Mouse (Mus musculus) neural tube, embryonic 12.5 days (tissue): ENCODE data around the gene Rubcnl. TPM values are rescaled to one million over a fixed set of nuclear protein-coding genes. Genes with fewer than 3 reads are reported as not detected.

ENCODE experiments used
- ATAC-seq: fragments of 200-750 bp; cut with Nextera tagmentation; 2 replicates; pipeline ENCODE4 v1.8.0; 2017; ENCODE audit warnings: low read depth, mild to moderate bottlenecking, moderate TSS enrichment, moderate library complexity; ENCODE audit not compliant: low FRiP score
- H3K27ac ChIP-seq: fragments of 300-500 bp; sonication (generic); 2 replicates; pipeline ENCODE4 v1.5.1; 2016
- H3K27me3 ChIP-seq: fragments of 300-500 bp; sonication (generic); replicated peaks from 2 replicates; pipeline ENCODE4 v1.6.1; 2016; ENCODE audit warnings: mild to moderate bottlenecking
- H3K36me3 ChIP-seq: fragments of 300-500 bp; sonication (generic); 2 replicates; pipeline ENCODE4 v1.6.1; 2016; ENCODE audit warnings: mild to moderate bottlenecking
- H3K4me1 ChIP-seq: fragments of 300-500 bp; sonication (generic); 2 replicates; pipeline ENCODE4 v1.6.1; 2016
- H3K4me2 ChIP-seq: fragments of 300-500 bp; sonication (generic); replicated peaks from 2 replicates; pipeline ENCODE4 v1.6.1; 2016; ENCODE audit warnings: mild to moderate bottlenecking
- H3K4me3 ChIP-seq: fragments of 300-500 bp; sonication (generic); 2 replicates; pipeline ENCODE4 v1.5.1; 2016
- H3K9ac ChIP-seq: fragments of 300-500 bp; sonication (generic); 2 replicates; pipeline ENCODE4 v1.6.1; 2016; ENCODE audit warnings: mild to moderate bottlenecking
- H3K9me3 ChIP-seq: fragments of 300-500 bp; sonication (generic); 2 replicates; pipeline ENCODE4 v1.6.1; 2016; ENCODE audit warnings: mild to moderate bottlenecking
- WGBS: fragments of 180-500 bp; shearing (Covaris S2); methylation state at CpG from one replicate; pipeline ENCODE4 v1.1.7; 2016; 5-methylcytosine and 5-hydroxymethylcytosine counted together
- polyA plus RNA-seq: library from polyadenylated mRNA; unstranded; fragments of >200 nt; fragmentation: Nextera tagmentation; extraction: Ambion mirVana; gene quantifications from 2 replicates; pipeline ENCODE4 v1.2.1, GENCODE M21; 2016

The Rubcnl gene
- polyA plus RNA-seq, 1 experiment from 2014 or later: 0.42 TPM

GRCm38 (mm10) chr14:74990504-74990903 is 25.3 kb upstream of the Rubcnl start:
- 6% methylated on average over 1 of the region's 1 CpGs for WGBS
- ATAC-seq: no peak

DNA sequence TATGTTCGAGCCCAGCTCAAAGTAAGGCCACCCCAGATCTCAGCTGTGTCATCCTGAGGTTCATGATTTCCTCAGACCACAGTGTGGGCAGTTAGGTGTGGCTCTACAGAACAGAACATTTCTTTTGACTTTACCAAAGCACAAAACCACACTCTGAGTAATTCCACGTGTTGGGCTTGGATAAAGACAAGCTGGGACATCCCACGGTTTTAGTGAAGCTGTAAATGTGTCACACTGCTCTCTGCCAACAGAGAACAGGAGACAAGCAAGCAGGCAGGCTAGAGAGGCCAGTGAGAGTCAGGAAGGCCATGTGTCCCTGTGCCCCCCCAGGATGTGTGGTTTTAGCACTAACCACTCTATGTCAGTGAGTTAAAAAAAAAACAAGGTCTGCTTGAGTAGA is 19.3 kb upstream of the Rubcnl start:
- no peak for ATAC-seq
- H3K4me2 ChIP-seq: no peak overlapping the region
- no peaks in the 10 kb centered on the region for H3K36me3 ChIP-seq
- H3K4me1 ChIP-seq: no peaks in the 10 kb centered on the region
- no peak overlapping the region for H3K27ac ChIP-seq
- no peak overlapping the region for H3K4me3 ChIP-seq
- no peaks in the 10 kb centered on the region for H3K27me3 ChIP-seq
- 39% methylated on average over 3 of the region's 3 CpGs for WGBS
- H3K9ac ChIP-seq: no peak overlapping the region
- no peaks in the 10 kb centered on the region for H3K9me3 ChIP-seq

More at GRCm38 (mm10) chr14:74990504-74990903, 25.3 kb upstream of the Rubcnl start:
- Histone ChIP-seq H3K27me3 (no peaks in the 10 kb centered on the region), H3K36me3 (no peaks in the 10 kb centered on the region), H3K4me2 (no peak overlapping the region), H3K9me3 (no peaks in the 10 kb centered on the region), H3K27ac (no peak overlapping the region), H3K4me3 (no peak overlapping the region), H3K9ac (no peak overlapping the region), H3K4me1 (no peaks in the 10 kb centered on the region)

GRCm38 (mm10) chr14:74997041-74997440 is 18.8 kb upstream of the Rubcnl start:
- Histone ChIP-seq H3K9me3 (no peaks in the 10 kb centered on the region), H3K36me3 (no peaks in the 10 kb centered on the region), H3K27me3 (no peaks in the 10 kb centered on the region), H3K4me2 (no peak overlapping the region), H3K4me3 (no peak overlapping the region), H3K27ac (no peak overlapping the region), H3K9ac (no peak overlapping the region), H3K4me1 (no peaks in the 10 kb centered on the region)
- no peak for ATAC-seq
- WGBS: 95% methylated on average over 2 of the region's 2 CpGs

DNA sequence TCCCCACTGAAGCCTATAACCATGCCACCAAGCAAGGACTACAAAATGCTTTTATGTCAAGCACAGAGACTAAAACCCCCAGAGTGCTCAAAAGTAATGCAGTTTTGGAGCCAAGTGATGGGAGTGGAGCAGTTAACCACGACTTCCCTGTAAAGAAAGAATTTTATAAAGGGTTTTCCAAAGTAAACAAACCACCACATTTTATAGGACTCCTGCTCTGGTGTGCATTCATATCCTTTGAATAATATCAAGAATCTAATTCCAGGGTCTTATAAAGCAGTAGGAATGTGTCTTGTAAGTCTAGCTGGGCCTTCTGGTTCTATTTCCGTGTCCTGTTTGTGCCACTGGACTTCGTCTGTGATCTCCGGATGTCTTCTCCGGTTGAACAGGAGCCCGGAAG is 14.5 kb upstream of the Rubcnl start:
- H3K9me3 ChIP-seq: no peaks in the 10 kb centered on the region
- no peak overlapping the region for H3K4me2 ChIP-seq
- H3K36me3 ChIP-seq: no peaks in the 10 kb centered on the region
- no peaks in the 10 kb centered on the region for H3K4me1 ChIP-seq
- no peaks in the 10 kb centered on the region for H3K27me3 ChIP-seq
- no peak overlapping the region for H3K4me3 ChIP-seq
- no peak overlapping the region for H3K9ac ChIP-seq
- 89% methylated on average over 6 of the region's 6 CpGs for WGBS
- no peak overlapping the region for H3K27ac ChIP-seq
- no peak for ATAC-seq

GRCm38 (mm10) chr14:75003356-75003755 is 12.5 kb upstream of the Rubcnl start:
- ATAC-seq: no peak
- no peaks in the 10 kb centered on the region for H3K27me3 ChIP-seq
- no peak overlapping the region for H3K4me2 ChIP-seq
- no peak overlapping the region for H3K9ac ChIP-seq
- no peaks in the 10 kb centered on the region for H3K36me3 ChIP-seq
- 82% methylated on average over 3 of the region's 3 CpGs for WGBS
- H3K9me3 ChIP-seq: no peaks in the 10 kb centered on the region
- H3K27ac ChIP-seq: no peak overlapping the region
- H3K4me3 ChIP-seq: no peak overlapping the region
- no peaks in the 10 kb centered on the region for H3K4me1 ChIP-seq

GRCm38 (mm10) chr14:75005478-75006199 is 10.2 kb upstream of the Rubcnl start:
- 86% methylated on average over 2 of the region's 2 CpGs for WGBS
- Histone ChIP-seq H3K9me3 (no peaks in the 10 kb centered on the region), H3K4me1 (no peaks in the 10 kb centered on the region), H3K9ac (no peak overlapping the region), H3K4me3 (no peak overlapping the region), H3K36me3 (no peaks in the 10 kb centered on the region), H3K4me2 (no peak overlapping the region), H3K27ac (no peak overlapping the region), H3K27me3 (no peaks in the 10 kb centered on the region)
- no peak for ATAC-seq

GRCm38 (mm10) chr14:75010346-75010745 is 5.5 kb upstream of the Rubcnl start:
- no peaks in the 10 kb centered on the region for H3K4me1 ChIP-seq
- no peak overlapping the region for H3K4me2 ChIP-seq
- no peak overlapping the region for H3K27ac ChIP-seq
- H3K27me3 ChIP-seq: no peaks in the 10 kb centered on the region
- WGBS: 68% methylated on average over 4 of the region's 4 CpGs
- no peaks in the 10 kb centered on the region for H3K36me3 ChIP-seq
- no peak for ATAC-seq
- no peak overlapping the region for H3K4me3 ChIP-seq
- no peak overlapping the region for H3K9ac ChIP-seq
- H3K9me3 ChIP-seq: no peaks in the 10 kb centered on the region

DNA sequence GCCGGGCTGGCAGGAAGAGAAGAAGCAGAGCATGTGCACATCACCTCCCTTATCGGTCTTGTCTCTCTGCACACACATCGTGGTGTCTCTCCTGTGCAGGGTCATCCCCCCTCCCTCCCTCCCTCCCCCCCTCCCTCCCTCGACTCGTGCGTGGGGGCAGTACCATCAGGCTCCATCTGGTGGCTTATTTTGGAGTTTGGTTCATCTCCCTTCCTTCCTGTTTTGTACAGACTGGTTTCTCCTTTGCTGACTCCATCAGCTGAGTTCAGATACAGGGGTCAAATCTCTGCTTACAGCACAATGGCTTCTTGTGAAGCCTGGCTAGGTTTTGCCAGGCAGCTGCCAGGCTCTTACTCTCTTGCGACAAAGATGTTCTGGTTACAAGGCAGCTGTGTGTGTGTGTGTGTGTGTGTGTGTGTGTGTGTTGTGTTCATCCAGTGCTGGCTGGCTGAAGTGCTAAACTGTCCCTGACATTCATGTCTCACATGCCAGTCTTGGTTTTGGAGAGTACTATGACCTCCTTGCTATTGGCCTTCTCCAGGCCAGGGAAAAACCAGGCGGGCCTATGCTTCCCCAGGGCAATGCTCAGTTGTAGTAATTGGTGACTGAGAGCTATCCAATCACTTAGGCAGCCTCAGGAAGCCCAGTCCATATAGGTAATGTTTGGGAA is 4.7 kb upstream of the Rubcnl start:
- H3K4me3 ChIP-seq: no peak overlapping the region
- no peak overlapping the region for H3K27ac ChIP-seq
- H3K27me3 ChIP-seq: no peaks in the 10 kb centered on the region
- H3K4me1 ChIP-seq: no peaks in the 10 kb centered on the region
- no peaks in the 10 kb centered on the region for H3K9me3 ChIP-seq
- H3K4me2 ChIP-seq: no peak overlapping the region
- 43% methylated on average over 8 of the region's 8 CpGs for WGBS
- H3K9ac ChIP-seq: no peak overlapping the region
- no peaks in the 10 kb centered on the region for H3K36me3 ChIP-seq
- ATAC-seq: no peak

GRCm38 (mm10) chr14:75016715-75017020 is 841 bp downstream of the Rubcnl start:
- 80% methylated on average over 9 of the region's 9 CpGs for WGBS
- H3K4me2 ChIP-seq: peak overlapping the region; percentile 94
- no peaks in the 10 kb centered on the region for H3K9me3 ChIP-seq
- no peaks in the 10 kb centered on the region for H3K36me3 ChIP-seq
- H3K4me1 ChIP-seq: no peaks in the 10 kb centered on the region
- no peak for ATAC-seq
- H3K27ac ChIP-seq: no peak overlapping the region
- no peak overlapping the region for H3K9ac ChIP-seq
- peak overlapping the region; percentile 49 for H3K4me3 ChIP-seq
- H3K27me3 ChIP-seq: no peaks in the 10 kb centered on the region

DNA sequence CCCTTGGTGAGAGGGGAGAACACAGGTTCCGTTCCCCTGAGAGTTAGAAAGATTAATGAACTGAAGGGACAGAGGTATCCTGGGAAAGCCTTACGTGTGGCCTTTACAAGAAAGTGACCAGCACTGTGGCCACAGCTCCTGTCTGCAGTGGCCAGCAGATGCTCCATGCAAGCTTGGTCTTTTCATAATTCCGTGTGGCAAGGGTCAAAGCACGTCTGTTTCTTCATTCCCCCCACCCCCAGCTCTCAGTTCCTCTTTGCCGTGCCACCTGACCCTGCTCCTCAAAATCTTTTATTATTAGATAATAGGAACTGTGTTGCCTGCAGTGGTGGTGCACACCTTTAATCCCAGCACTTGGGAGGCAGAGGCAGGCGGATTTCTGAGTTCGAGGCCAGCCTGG is 1.4 kb downstream of the Rubcnl start:
- no peak overlapping the region for H3K4me3 ChIP-seq
- H3K27ac ChIP-seq: no peak overlapping the region
- no peak for ATAC-seq
- no peaks in the 10 kb centered on the region for H3K36me3 ChIP-seq
- no peaks in the 10 kb centered on the region for H3K9me3 ChIP-seq
- H3K4me1 ChIP-seq: no peaks in the 10 kb centered on the region
- no peak overlapping the region for H3K4me2 ChIP-seq
- no peaks in the 10 kb centered on the region for H3K27me3 ChIP-seq
- 92% methylated on average over 7 of the region's 7 CpGs for WGBS
- no peak overlapping the region for H3K9ac ChIP-seq

GRCm38 (mm10) chr14:75017877-75018825 is 2.3 kb downstream of the Rubcnl start:
- no peak overlapping the region for H3K4me2 ChIP-seq
- no peaks in the 10 kb centered on the region for H3K9me3 ChIP-seq
- no peaks in the 10 kb centered on the region for H3K27me3 ChIP-seq
- H3K9ac ChIP-seq: no peak overlapping the region
- 84% methylated on average over 18 of the region's 18 CpGs for WGBS
- H3K4me1 ChIP-seq: no peaks in the 10 kb centered on the region
- H3K4me3 ChIP-seq: no peak overlapping the region
- no peaks in the 10 kb centered on the region for H3K36me3 ChIP-seq
- no peak for ATAC-seq
- H3K27ac ChIP-seq: no peak overlapping the region

DNA sequence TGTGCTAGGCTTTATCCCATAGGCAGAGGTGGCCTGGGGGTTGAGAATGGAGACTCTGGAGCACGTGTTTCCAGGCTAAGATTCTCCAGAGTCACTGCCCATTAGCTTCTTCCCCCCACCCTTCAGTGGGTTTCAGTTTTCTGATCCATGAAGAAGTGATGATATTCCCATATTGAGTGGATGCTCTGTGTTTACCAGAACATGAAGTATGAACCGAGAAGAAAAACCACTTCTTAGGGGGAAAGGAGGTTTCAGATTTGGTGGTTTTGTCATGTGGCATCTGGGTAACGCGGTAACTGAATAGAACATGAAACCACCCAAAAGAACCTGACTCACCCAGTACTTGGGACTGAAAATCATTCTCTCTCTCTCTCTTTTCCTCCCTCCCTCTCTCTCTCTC is 3.0 kb downstream of the Rubcnl start:
- Histone ChIP-seq H3K36me3 (no peaks in the 10 kb centered on the region), H3K4me1 (no peaks in the 10 kb centered on the region), H3K9me3 (no peaks in the 10 kb centered on the region), H3K27ac (no peak overlapping the region), H3K9ac (no peak overlapping the region), H3K4me3 (no peak overlapping the region), H3K4me2 (no peak overlapping the region), H3K27me3 (no peaks in the 10 kb centered on the region)
- ATAC-seq: no peak
- 84% methylated on average over 4 of the region's 4 CpGs for WGBS
